Mouse (Mus musculus) G1E (cell line): ENCODE measurements around the gene Fgfr2.

Experiments used
- CTCF ChIP-seq: IDR thresholded peaks from 2 replicates; pipeline ENCODE4 v1.5.1; 2012; ENCODE audit warnings: low read depth, low read length, inconsistent platforms, mixed read lengths
- GATA1 ChIP-seq: IDR thresholded peaks from 2 replicates; pipeline ENCODE4 v1.6.1; 2012; ENCODE audit warnings: borderline replicate concordance, low read length, inconsistent platforms, mixed read lengths
- TAL1 ChIP-seq: conservative IDR thresholded peaks from 2 replicates; pipeline ENCODE4 v1.6.1; 2012; ENCODE audit warnings: low read depth, low read length, inconsistent platforms, mixed read lengths

DNA sequence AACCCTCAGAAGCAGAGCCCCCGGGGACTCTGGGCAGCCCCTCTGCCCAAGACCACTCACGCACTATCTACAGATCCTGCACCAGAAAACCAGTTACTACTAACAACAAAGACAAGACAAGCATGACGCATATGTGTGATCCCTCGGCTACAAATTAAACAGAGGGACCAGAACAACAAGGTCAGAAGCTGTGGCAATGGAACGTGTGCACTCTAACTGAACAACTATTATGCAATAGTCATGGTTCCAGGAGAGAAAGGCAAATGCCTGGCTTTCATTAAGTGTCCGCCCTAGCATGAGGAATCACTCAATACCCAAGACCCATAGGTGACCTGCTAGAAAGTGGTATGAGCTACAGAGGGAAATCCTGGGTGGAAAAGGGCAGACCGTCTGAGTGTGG, 346.0 kb downstream of the Fgfr2 start:
- TF ChIP-seq CTCF (no peak), GATA1 (no peak), TAL1 (no peak)
